9 mouse cellular contexts compared by ENCODE assay signal in genomic region chr9:75581694-75582350, GRCm38 (mm10). TPM values are rescaled to one million over a fixed set of nuclear protein-coding genes. Genes with fewer than 3 reads are reported as not detected.
DNase-seq lines count a peak whose midpoint lies in the region; ATAC-seq lines count a peak whose summit lies in the region.
"Had no signal": no experiment of that assay in that cellular context is flagged by ENCODE, and none has a peak within 500 bp of the region (broad histone marks: within the 10 kb centered on the region; RNA-seq: fewer than 3 reads in every experiment).

No protein-coding gene starts in this region.

- no peak overlapping the region for H3K27ac ChIP-seq in midbrain, embryonic 14.5 days (replicated peaks; ENCODE audit: low read depth, low read length)
- H3K27ac ChIP-seq in midbrain, embryonic 11.5 days (ENCODE audit: low read depth, low read length), result no peak overlapping the region
- H3K27ac ChIP-seq in heart, embryonic 16.5 days (ENCODE audit: low read length), result no peak overlapping the region
- H3K27ac ChIP-seq: heart, embryonic 15.5 days had no signal

- intact Hi-C loops in gastrocnemius, postnatal 36 days (cut with DNase I), result loop anchor here (2.0 kb wide), 1 partner anchor 61 kb away; no protein-coding TSS in a partner anchor

- H3K4me1 ChIP-seq in midbrain, embryonic 14.5 days (ENCODE audit: control insufficient read depth, insufficient read depth, low read length), result no peaks in the 10 kb centered on the region
- no peaks in the 10 kb centered on the region for H3K4me1 ChIP-seq in midbrain, embryonic 11.5 days (ENCODE audit: control insufficient read depth, insufficient read depth, low read length)
- 0 out of 2 replicates have a peak, but pooled peaks cover 3% of the 10 kb centered on the region for H3K4me1 ChIP-seq in heart, embryonic 16.5 days (ENCODE audit: control insufficient read depth, insufficient read depth, low read length)

- H3K9me3 ChIP-seq in midbrain, embryonic 14.5 days (ENCODE audit: control insufficient read depth, low read length), result no peaks in the 10 kb centered on the region
- no peaks in the 10 kb centered on the region for H3K9me3 ChIP-seq in midbrain, embryonic 11.5 days (ENCODE audit: control insufficient read depth, low read length)
- no peaks in the 10 kb centered on the region for H3K9me3 ChIP-seq in heart, embryonic 16.5 days (replicated peaks; ENCODE audit: control insufficient read depth, low read length)
- H3K9me3 ChIP-seq: heart, embryonic 15.5 days had no signal

- no peak overlapping the region for H3K4me2 ChIP-seq in midbrain, embryonic 14.5 days (ENCODE audit: low read length)
- no peak overlapping the region for H3K4me2 ChIP-seq in midbrain, embryonic 11.5 days
- no peak overlapping the region for H3K4me2 ChIP-seq in heart, embryonic 16.5 days (ENCODE audit: low read depth, low read length)
- H3K4me2 ChIP-seq: heart, embryonic 15.5 days had no signal

- DNase-seq in adrenal gland, postnatal 10 days, result peak; percentile 24
- no peak for DNase-seq in adrenal gland, postnatal 4 days (ENCODE audit: low spot score in 2 of 2)
- DNase-seq in midbrain, embryonic 14.5 days, result peak; percentile 78
- no peak for DNase-seq in midbrain, embryonic 11.5 days (ENCODE audit: low spot score, missing footprints)
- DNase-seq in lung, postnatal 36 days, result peak; percentile 64
- no peak for DNase-seq in urinary bladder, postnatal 36 days (ENCODE audit: low spot score in 2 of 2)
- no peak for DNase-seq in gastrocnemius, postnatal 36 days

- WGBS in midbrain, embryonic 14.5 days, result 57% methylated on average over 7 of the region's 7 CpGs
- 53% methylated on average over 7 of the region's 7 CpGs for WGBS in midbrain, embryonic 11.5 days
- 44% methylated on average over 7 of the region's 7 CpGs for WGBS in heart, embryonic 16.5 days

- no peak for ATAC-seq in midbrain, embryonic 14.5 days (ENCODE audit: low FRiP score, low TSS enrichment)
- ATAC-seq in midbrain, embryonic 11.5 days (ENCODE audit: low FRiP score), result no peak
- ATAC-seq in heart, embryonic 16.5 days (replicated peaks; ENCODE audit: extremely low read depth, insufficient read depth, low FRiP score), result peak; percentile 49; the same call in 1 of the 2 replicates

- no peak overlapping the region for H3K4me3 ChIP-seq in midbrain, embryonic 14.5 days (replicated peaks; ENCODE audit: low read depth, low read length)
- no peak overlapping the region for H3K4me3 ChIP-seq in midbrain, embryonic 11.5 days (ENCODE audit: low read depth, low read length)
- no peak overlapping the region for H3K4me3 ChIP-seq in heart, embryonic 16.5 days (ENCODE audit: low read length)
- H3K4me3 ChIP-seq: heart, embryonic 15.5 days had no signal

- no peak overlapping the region for H3K9ac ChIP-seq in midbrain, embryonic 14.5 days (replicated peaks; ENCODE audit: low read length)
- H3K9ac ChIP-seq in midbrain, embryonic 11.5 days (ENCODE audit: low read length), result no peak overlapping the region
- no peak overlapping the region for H3K9ac ChIP-seq in heart, embryonic 16.5 days (ENCODE audit: low read length)
- H3K9ac ChIP-seq: heart, embryonic 15.5 days had no signal

- peaks cover 96% of the 10 kb centered on the region for H3K36me3 ChIP-seq in midbrain, embryonic 14.5 days (ENCODE audit: control insufficient read depth, insufficient read depth, low read length)
- H3K36me3 ChIP-seq in midbrain, embryonic 11.5 days (ENCODE audit: control insufficient read depth, insufficient read depth, low read length), result peaks cover 4% of the 10 kb centered on the region
- H3K36me3 ChIP-seq in heart, embryonic 16.5 days (ENCODE audit: control insufficient read depth, insufficient read depth), result no peaks in the 10 kb centered on the region
- H3K36me3 ChIP-seq: heart, embryonic 15.5 days had no signal

- H3K27me3 ChIP-seq in midbrain, embryonic 14.5 days (ENCODE audit: control insufficient read depth, insufficient read depth, low read length), result no peaks in the 10 kb centered on the region
- H3K27me3 ChIP-seq in midbrain, embryonic 11.5 days (ENCODE audit: control insufficient read depth, insufficient read depth, low read length), result no peaks in the 10 kb centered on the region
- H3K27me3 ChIP-seq in heart, embryonic 16.5 days (ENCODE audit: control insufficient read depth, insufficient read depth, low read length), result no peaks in the 10 kb centered on the region
- H3K27me3 ChIP-seq: heart, embryonic 15.5 days had no signal

RNA-seq across cellular contexts. Expression of gene Tmod3, which starts 22.4 kb away (rescaled TPM):
- total RNA-seq in adrenal gland, postnatal 10 days (2021), result 10 to 100 TPM; 87.2 to 89.9 TPM
- total RNA-seq in adrenal gland, postnatal 4 days (2021), result 10 to 100 TPM; 75.2 to 89.6 TPM
- polyA plus RNA-seq in midbrain, embryonic 14.5 days (2014; fragmentation: Nextera tagmentation; extraction: Ambion mirVana), result 61.8 and 73.0 TPM in 2 replicates
- polyA plus RNA-seq in midbrain, embryonic 11.5 days (2014; fragmentation: Nextera tagmentation; extraction: Ambion mirVana), result 97.4 and 105 TPM in 2 replicates
- polyA plus RNA-seq in heart, embryonic 16.5 days (2015; fragmentation: Nextera tagmentation; extraction: Ambion mirVana), result 90.3 and 91.7 TPM in 2 replicates
- total RNA-seq in gastrocnemius, postnatal 36 days (2021), result 10 to 100 TPM; 16.2 to 22.0 TPM

RNA-seq across cellular contexts. Expression of gene Tmod2, which starts 29.3 kb away (rescaled TPM):
- 10 to 100 TPM; 17.9 to 25.6 TPM for total RNA-seq in adrenal gland, postnatal 10 days (2021)
- 10 to 100 TPM; 31.8 to 34.9 TPM for total RNA-seq in adrenal gland, postnatal 4 days (2021)
- polyA plus RNA-seq in midbrain, embryonic 14.5 days (2014; fragmentation: Nextera tagmentation; extraction: Ambion mirVana), result 244 and 248 TPM in 2 replicates
- 63.2 and 70.7 TPM in 2 replicates for polyA plus RNA-seq in midbrain, embryonic 11.5 days (2014; fragmentation: Nextera tagmentation; extraction: Ambion mirVana)
- 5.8 TPM in 2 replicates for polyA plus RNA-seq in heart, embryonic 16.5 days (2015; fragmentation: Nextera tagmentation; extraction: Ambion mirVana)
- 1 to 10 TPM; 5.0 to 5.4 TPM for total RNA-seq in gastrocnemius, postnatal 36 days (2021)

RNA-seq across cellular contexts. Expression of gene Lysmd2, which starts 43.7 kb away (rescaled TPM):
- 10 to 100 TPM; 15.3 to 17.5 TPM for total RNA-seq in adrenal gland, postnatal 10 days (2021)
- 10 to 100 TPM; 24.6 to 26.4 TPM for total RNA-seq in adrenal gland, postnatal 4 days (2021)
- 29.0 and 34.3 TPM in 2 replicates for polyA plus RNA-seq in midbrain, embryonic 14.5 days (2014; fragmentation: Nextera tagmentation; extraction: Ambion mirVana)
- polyA plus RNA-seq in midbrain, embryonic 11.5 days (2014; fragmentation: Nextera tagmentation; extraction: Ambion mirVana), result 12.1 and 14.8 TPM in 2 replicates
- polyA plus RNA-seq in heart, embryonic 16.5 days (2015; fragmentation: Nextera tagmentation; extraction: Ambion mirVana), result 18.7 and 20.8 TPM in 2 replicates
- total RNA-seq in gastrocnemius, postnatal 36 days (2021), result 1 to 10 TPM; 5.3 to 5.8 TPM

Comparison
In these comparisons a context has a peak if more than half of its experiments do, and no peak if none do; other contexts are left out.
1. DNase-seq: peak in adrenal gland, postnatal 10 days (single experiment), midbrain, embryonic 14.5 days (single experiment) and lung, postnatal 36 days (single experiment); none in adrenal gland, postnatal 4 days (0 of 2), midbrain, embryonic 11.5 days (single experiment), urinary bladder, postnatal 36 days (0 of 2) and gastrocnemius, postnatal 36 days (0 of 2).